Mouse (Mus musculus): ENCODE data around the gene Rmnd5b. TPM values are rescaled to one million over a fixed set of nuclear protein-coding genes. Genes with fewer than 3 reads are reported as not detected.
A peak's percentile ranks its signal among the peaks of the same experiment; 100 is the strongest.
"Not testable (repeated sequence)": the region's sequence is repeated elsewhere in the genome, so short reads cannot be mapped to it uniquely, and the experiment has no call there.

Gene Rmnd5b
- polyA plus RNA-seq (2012; ENCODE audit: insufficient read depth, insufficient read length, missing spikeins), result 42.4 and 43.7 TPM in 2 replicates

GRCm38 (mm10) chr11:51635525-51636322 is at the start of gene Rmnd5b:
Rmnd5b (minus strand) TSS chr11:51635896.
- H3K27ac ChIP-seq (ENCODE audit: insufficient read depth, low read depth, low read length), result peak within 1 kb of the TSS; percentile 83
- TF ChIP-seq POLR2A (IDR thresholded peaks at IDR 0.05; ENCODE audit: borderline replicate concordance, low read depth, low read length) (peak; percentile 32; the same call in 1 of the 2 replicates), CTCF (IDR thresholded peaks at IDR 0.05; ENCODE audit: low read depth, low read length) (no peak)
- peak within 1 kb of the TSS; percentile 90 for H3K4me3 ChIP-seq (ENCODE audit: insufficient read depth, low read length)
- H3K4me1 ChIP-seq (ENCODE audit: control insufficient read depth, insufficient read depth, low read length), result peaks cover 53% of the 10 kb centered on the region

GRCm38 (mm10) chr11:51681976-51682374 is 46.3 kb upstream of the Rmnd5b start:
- H3K27ac ChIP-seq (ENCODE audit: insufficient read depth, low read depth, low read length), result no peak overlapping the region
- no peak overlapping the region for H3K4me3 ChIP-seq (ENCODE audit: insufficient read depth, low read length)
- H3K4me1 ChIP-seq (ENCODE audit: control insufficient read depth, insufficient read depth, low read length), result peaks cover 14% of the 10 kb centered on the region
- no peak for TF ChIP-seq POLR2A (IDR thresholded peaks at IDR 0.05; ENCODE audit: borderline replicate concordance, low read depth, low read length)
- TF ChIP-seq CTCF (IDR thresholded peaks at IDR 0.05; ENCODE audit: low read depth, low read length), result no peak

- H3K4me3 ChIP-seq (ENCODE audit: insufficient read depth, low read length), result no peak overlapping the region
- peak; percentile 68 for TF ChIP-seq CTCF (IDR thresholded peaks at IDR 0.05; ENCODE audit: low read depth, low read length)
- no peak for TF ChIP-seq POLR2A (IDR thresholded peaks at IDR 0.05; ENCODE audit: borderline replicate concordance, low read depth, low read length)
Measured at GRCm38 (mm10) chr11:51681324-51681975, 45.8 kb upstream of the Rmnd5b start.

GRCm38 (mm10) chr11:51679466-51679865 is 43.8 kb upstream of the Rmnd5b start:
- Histone ChIP-seq H3K27ac (ENCODE audit: insufficient read depth, low read depth, low read length) (no peak overlapping the region), H3K4me1 (ENCODE audit: control insufficient read depth, insufficient read depth, low read length) (peaks cover 20% of the 10 kb centered on the region), H3K4me3 (ENCODE audit: insufficient read depth, low read length) (no peak overlapping the region)
- no peak for TF ChIP-seq CTCF (IDR thresholded peaks at IDR 0.05; ENCODE audit: low read depth, low read length)
- TF ChIP-seq POLR2A (IDR thresholded peaks at IDR 0.05; ENCODE audit: borderline replicate concordance, low read depth, low read length), result no peak

More at GRCm38 (mm10) chr11:51681324-51681975, 45.8 kb upstream of the Rmnd5b start:
- H3K4me1 ChIP-seq (ENCODE audit: control insufficient read depth, insufficient read depth, low read length), result peaks cover 18% of the 10 kb centered on the region
- no peak overlapping the region for H3K27ac ChIP-seq (ENCODE audit: insufficient read depth, low read depth, low read length)

- no peak for TF ChIP-seq CTCF (IDR thresholded peaks at IDR 0.05; ENCODE audit: low read depth, low read length)
- no peak for TF ChIP-seq POLR2A (IDR thresholded peaks at IDR 0.05; ENCODE audit: borderline replicate concordance, low read depth, low read length)
- Histone ChIP-seq H3K4me1 (ENCODE audit: control insufficient read depth, insufficient read depth, low read length) (peaks cover 21% of the 10 kb centered on the region), H3K4me3 (ENCODE audit: insufficient read depth, low read length) (no peak overlapping the region), H3K27ac (ENCODE audit: insufficient read depth, low read depth, low read length) (peak overlapping the region; percentile 83)
Measured at GRCm38 (mm10) chr11:51677737-51678418, 42.2 kb upstream of the Rmnd5b start.

GRCm38 (mm10) chr11:51675386-51675785 is 39.7 kb upstream of the Rmnd5b start:
- Histone ChIP-seq H3K27ac (ENCODE audit: insufficient read depth, low read depth, low read length) (no peak overlapping the region), H3K4me1 (ENCODE audit: control insufficient read depth, insufficient read depth, low read length) (peaks cover 23% of the 10 kb centered on the region), H3K4me3 (ENCODE audit: insufficient read depth, low read length) (no peak overlapping the region)
- TF ChIP-seq CTCF (IDR thresholded peaks at IDR 0.05; ENCODE audit: low read depth, low read length) (no peak), POLR2A (IDR thresholded peaks at IDR 0.05; ENCODE audit: borderline replicate concordance, low read depth, low read length) (no peak)

- H3K27ac ChIP-seq (ENCODE audit: insufficient read depth, low read depth, low read length), result no peak overlapping the region
- TF ChIP-seq POLR2A (IDR thresholded peaks at IDR 0.05; ENCODE audit: borderline replicate concordance, low read depth, low read length) (no peak), CTCF (IDR thresholded peaks at IDR 0.05; ENCODE audit: low read depth, low read length) (no peak)
- H3K4me3 ChIP-seq (ENCODE audit: insufficient read depth, low read length), result no peak overlapping the region
- peaks cover 19% of the 10 kb centered on the region for H3K4me1 ChIP-seq (ENCODE audit: control insufficient read depth, insufficient read depth, low read length)
Measured at GRCm38 (mm10) chr11:51673291-51673690, 37.6 kb upstream of the Rmnd5b start.

GRCm38 (mm10) chr11:51671376-51671775 is 35.7 kb upstream of the Rmnd5b start:
- H3K4me1 ChIP-seq (ENCODE audit: control insufficient read depth, insufficient read depth, low read length), result peaks cover 5% of the 10 kb centered on the region; the same call in 1 of the 2 replicates
- no peak overlapping the region for H3K27ac ChIP-seq (ENCODE audit: insufficient read depth, low read depth, low read length)
- TF ChIP-seq CTCF (IDR thresholded peaks at IDR 0.05; ENCODE audit: low read depth, low read length) (no peak), POLR2A (IDR thresholded peaks at IDR 0.05; ENCODE audit: borderline replicate concordance, low read depth, low read length) (no peak)
- no peak overlapping the region for H3K4me3 ChIP-seq (ENCODE audit: insufficient read depth, low read length)

- Histone ChIP-seq H3K4me3 (ENCODE audit: insufficient read depth, low read length) (no peak overlapping the region), H3K27ac (ENCODE audit: insufficient read depth, low read depth, low read length) (no peak overlapping the region), H3K4me1 (ENCODE audit: control insufficient read depth, insufficient read depth, low read length) (peaks cover 5% of the 10 kb centered on the region; the same call in 1 of the 2 replicates)
- TF ChIP-seq POLR2A (IDR thresholded peaks at IDR 0.05; ENCODE audit: borderline replicate concordance, low read depth, low read length), result no peak
- no peak for TF ChIP-seq CTCF (IDR thresholded peaks at IDR 0.05; ENCODE audit: low read depth, low read length)
Measured at GRCm38 (mm10) chr11:51670846-51671245, 35.1 kb upstream of the Rmnd5b start.

- H3K4me3 ChIP-seq (ENCODE audit: insufficient read depth, low read length); H3K4me1 ChIP-seq (ENCODE audit: control insufficient read depth, insufficient read depth, low read length); H3K27ac ChIP-seq (ENCODE audit: insufficient read depth, low read depth, low read length): not testable (repeated sequence)
Measured at GRCm38 (mm10) chr11:51664747-51665146, 29.1 kb upstream of the Rmnd5b start.

All from bone marrow macrophage, adult 2 months (primary cell).